In genomic region chr19:40311631-40312030, GRCm38 (mm10) we compare ENCODE assay signal across 16 mouse cellular contexts.
"Had no signal": no experiment of that assay in that cellular context is flagged by ENCODE, and none has a peak within 500 bp of the region (broad histone marks: within the 10 kb centered on the region; RNA-seq: fewer than 3 reads in every experiment).

No protein-coding gene starts in this region.

- DNase-seq: cerebellum, adult 8-10 months; cerebellum, adult 9-10 months; cerebellum, adult 9-11 months; cerebellum, postnatal 10 days; cerebellum, postnatal 14 days; cerebellum, postnatal 25 days; cerebellum, postnatal 36 days; embryo, embryonic 11 days; forebrain, postnatal 0 days; gastrocnemius, adult 2 months; gastrocnemius, postnatal 10 days; gastrocnemius, postnatal 14 days; gastrocnemius, postnatal 25 days; gastrocnemius, postnatal 36 days; heart, adult 18-20 months; heart, adult 2 months had no signal
